Mouse (Mus musculus) CD8-positive naive resting alpha-beta T cell, adult 2 months (primary cell): Measurements from ENCODE around the gene Rfx3.

Source experiments
- DNase-seq, 2 experiments: peaks; one replicate each; pipeline ENCODE4 v3.0.0; 2022; ENCODE audit warnings: low read depth in 2 of 2, low spot score in 2 of 2

Rfx3 gene

DNA sequence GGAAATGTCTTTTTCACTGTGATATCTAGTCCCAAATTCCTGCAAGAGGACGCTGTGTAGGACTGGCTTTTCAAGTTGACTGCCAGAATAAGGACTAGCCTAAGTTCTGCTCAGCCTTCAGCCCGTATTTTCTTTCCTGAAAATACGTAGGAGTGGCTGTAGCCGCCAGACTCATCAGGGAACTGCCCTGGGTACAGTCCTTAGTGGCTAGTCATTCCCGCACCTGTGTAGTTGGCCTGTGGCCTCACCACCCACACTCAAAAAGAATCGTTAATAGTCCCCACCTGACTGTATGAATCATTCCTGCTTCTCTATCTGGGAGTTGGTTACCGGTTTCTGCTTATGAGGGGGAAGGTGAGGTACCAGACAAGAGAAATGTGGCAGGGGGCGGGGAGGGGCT, 272.1 kb downstream of the Rfx3 start:
- DNase-seq: no peak

DNA sequence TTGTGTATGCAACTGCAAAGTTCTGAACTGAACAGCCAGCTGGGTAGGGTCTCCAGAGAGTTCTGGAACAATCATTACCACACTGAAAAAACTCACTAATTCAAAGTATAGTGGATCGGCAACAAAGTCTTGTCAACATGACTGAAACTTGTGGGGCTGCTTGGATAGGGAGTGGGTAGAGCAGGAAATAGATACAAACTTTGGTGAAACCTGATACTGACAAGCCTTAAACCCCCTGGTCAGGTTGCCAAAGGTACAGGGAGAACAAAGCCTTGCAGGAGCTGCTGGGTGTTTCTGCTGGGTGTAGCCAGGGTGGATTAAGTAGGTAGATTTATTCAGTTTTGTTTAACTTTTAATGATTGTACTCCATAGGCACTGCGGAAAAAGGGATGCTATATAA, 274.4 kb downstream of the Rfx3 start:
- DNase-seq: no peak

DNA sequence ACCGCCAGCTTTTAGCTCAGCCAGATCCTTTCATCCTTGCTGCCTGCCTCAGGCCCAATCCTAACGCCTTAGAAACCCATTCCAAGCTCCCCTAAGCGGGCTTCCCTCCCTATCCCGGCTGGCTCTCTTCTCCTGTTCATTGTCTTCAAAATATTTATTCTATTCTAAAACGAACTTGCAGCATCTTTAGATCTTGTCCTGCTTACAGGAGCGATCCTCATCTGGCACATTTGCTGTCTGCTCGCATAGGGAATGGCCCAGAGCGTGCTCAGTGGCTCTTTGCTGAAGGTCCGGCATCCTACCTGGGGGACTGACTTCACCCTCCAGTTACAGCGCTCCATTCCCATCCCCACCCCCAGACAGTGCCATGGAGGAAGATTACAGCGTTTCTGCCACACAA, 292.0 kb downstream of the Rfx3 start:
- DNase-seq: no peak

DNA sequence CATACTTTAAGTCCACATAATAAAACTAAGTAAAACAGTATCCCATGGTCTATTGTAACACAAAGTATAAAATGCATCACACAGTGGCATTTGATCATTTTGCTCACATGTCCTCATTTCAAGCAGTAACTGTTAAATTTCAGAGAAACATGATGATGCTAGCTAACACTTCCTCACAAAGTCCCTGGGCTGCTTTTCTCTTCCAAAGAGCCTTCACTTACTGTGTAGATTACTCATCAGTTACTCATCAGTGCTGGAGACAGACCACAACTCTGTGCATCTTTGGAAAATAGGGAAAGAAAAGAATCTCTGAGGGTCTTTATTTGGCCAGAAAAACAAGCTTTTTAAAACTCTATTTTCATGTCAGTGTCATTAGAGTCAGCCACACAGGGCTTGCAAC, 294.7 kb downstream of the Rfx3 start:
- no peak for DNase-seq
